Mouse (Mus musculus) liver, postnatal 0 days (tissue): ENCODE measurements around the gene Rftn1.

Source experiments
- CTCF ChIP-seq: sonication (generic); IDR thresholded peaks from 2 replicates; pipeline ENCODE4 v1.5.1; 2016; ENCODE audit warnings: antibody characterized with exemption, low read depth
- EP300 ChIP-seq: IDR thresholded peaks from 2 replicates; pipeline ENCODE4 v1.6.1; 2016; ENCODE audit warnings: antibody characterized with exemption, low read depth, mild to moderate bottlenecking

GRCm38 (mm10) chr17:50128392-50128791 lies 62.1 kb downstream of the Rftn1 start:
- TF ChIP-seq CTCF: no peak
- TF ChIP-seq EP300: no peak
